In the genomic region with DNA sequence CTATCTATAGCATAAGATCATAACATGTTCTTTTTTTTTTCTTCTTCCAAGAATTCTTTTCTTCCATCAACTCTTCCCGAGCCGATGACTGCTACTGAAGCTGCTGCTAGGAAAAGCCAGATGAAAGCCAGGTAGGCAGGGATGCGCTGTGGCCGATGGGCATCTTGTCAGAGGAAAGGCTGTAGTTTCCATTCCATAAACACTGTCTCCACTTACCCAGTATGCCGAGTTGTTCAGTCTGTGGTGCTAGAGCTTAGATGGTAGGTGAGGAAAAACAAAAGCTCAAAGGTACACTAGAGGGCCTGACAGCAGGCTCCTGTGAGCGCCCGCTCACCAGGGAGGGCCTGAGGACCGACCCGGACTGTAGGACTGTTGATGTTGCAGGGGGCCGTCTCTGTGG, we compare ENCODE assay signal across 14 mouse cellular contexts.
"Had no signal": no experiment of that assay in that cellular context is flagged by ENCODE, and none has a peak within 500 bp of the region (broad histone marks: within the 10 kb centered on the region; RNA-seq: fewer than 3 reads in every experiment).

No protein-coding gene starts in this region.

- H3K9me3 ChIP-seq: liver, embryonic 13.5 days; midbrain, embryonic 13.5 days had no signal

- H3K4me2 ChIP-seq: liver, embryonic 13.5 days; midbrain, embryonic 13.5 days had no signal

- H3K9ac ChIP-seq: liver, embryonic 13.5 days; midbrain, embryonic 13.5 days had no signal

- H3K27me3 ChIP-seq: liver, embryonic 13.5 days; midbrain, embryonic 13.5 days had no signal

- DNase-seq: kidney, adult 2 months; kidney, postnatal 25 days; layer of hippocampus, adult 9-11 months; layer of hippocampus, postnatal 36 days; liver, embryonic 13.5 days; lung, adult 2 months; lung, postnatal 14 days; lung, postnatal 4 days; thymus, adult 18-20 months; thymus, postnatal 36 days had no signal

- ATAC-seq: midbrain, embryonic 13.5 days had no signal

- H3K4me1 ChIP-seq: midbrain, embryonic 13.5 days had no signal

- H3K27ac ChIP-seq: kidney, postnatal 0 days; layer of hippocampus, adult 2 months; left cerebral cortex, adult 2 months; liver, embryonic 13.5 days; midbrain, embryonic 13.5 days had no signal

- H3K4me3 ChIP-seq: layer of hippocampus, adult 2 months; left cerebral cortex, adult 2 months; liver, embryonic 13.5 days; midbrain, embryonic 13.5 days had no signal
